Mouse (Mus musculus): ENCODE results near the gene Hormad2. TPM values are rescaled to one million over a fixed set of nuclear protein-coding genes. Genes with fewer than 3 reads are reported as not detected.

Hormad2 gene
- polyA plus RNA-seq (2016; fragmentation: Nextera tagmentation; extraction: Ambion mirVana), result 0.17 and 0.22 TPM in 2 replicates

- H3K4me3 ChIP-seq, result no peak within 1 kb of the TSS
- DNase-seq (ENCODE audit: low spot score), result peak; percentile 27
- WGBS, result 52% methylated on average over 19 of the region's 19 CpGs
Observed at GRCm38 (mm10) chr11:4440978-4441377, at the start of gene Hormad2. TSS of gene Hormad2 (minus strand) at chr11:4441105.

GRCm38 (mm10) chr11:4489207-4489606 lies 48.3 kb upstream of the Hormad2 start:
- peaks cover 98% of the 10 kb centered on the region for H3K36me3 ChIP-seq
- WGBS, result 91% methylated on average over 4 of the region's 4 CpGs

More at GRCm38 (mm10) chr11:4440978-4441377, at the start of gene Hormad2:
- Histone ChIP-seq H3K27me3 (ENCODE audit: low read depth, poor library complexity, severe bottlenecking) (no peaks in the 10 kb centered on the region), H3K4me1 (peaks cover 6% of the 10 kb centered on the region), H3K36me3 (no peaks in the 10 kb centered on the region), H3K27ac (replicated peaks) (no peak within 1 kb of the TSS), H3K9me3 (replicated peaks) (no peaks in the 10 kb centered on the region)

GRCm38 (mm10) chr11:4488798-4489197 lies 47.9 kb upstream of the Hormad2 start:
- WGBS, result 96% methylated on average over 2 of the region's 2 CpGs
- Histone ChIP-seq H3K4me1 (no peaks in the 10 kb centered on the region), H3K27ac (replicated peaks) (no peak overlapping the region), H3K9me3 (replicated peaks) (no peaks in the 10 kb centered on the region), H3K4me3 (no peak overlapping the region), H3K27me3 (ENCODE audit: low read depth, poor library complexity, severe bottlenecking) (no peaks in the 10 kb centered on the region), H3K36me3 (peaks cover 99% of the 10 kb centered on the region)
- no peak for DNase-seq (ENCODE audit: low spot score)

More at GRCm38 (mm10) chr11:4489207-4489606, 48.3 kb upstream of the Hormad2 start:
- Histone ChIP-seq H3K9me3 (replicated peaks) (no peaks in the 10 kb centered on the region), H3K4me1 (no peaks in the 10 kb centered on the region), H3K27ac (replicated peaks) (no peak overlapping the region), H3K27me3 (ENCODE audit: low read depth, poor library complexity, severe bottlenecking) (no peaks in the 10 kb centered on the region), H3K4me3 (no peak overlapping the region)
- no peak for DNase-seq (ENCODE audit: low spot score)

- no peak overlapping the region for H3K27ac ChIP-seq (replicated peaks)
- no peaks in the 10 kb centered on the region for H3K4me1 ChIP-seq
- H3K9me3 ChIP-seq (replicated peaks), result no peaks in the 10 kb centered on the region
- H3K36me3 ChIP-seq, result peaks cover 99% of the 10 kb centered on the region
- H3K27me3 ChIP-seq (ENCODE audit: low read depth, poor library complexity, severe bottlenecking), result no peaks in the 10 kb centered on the region
- WGBS, result 96% methylated on average over 13 of the region's 13 CpGs
- DNase-seq (ENCODE audit: low spot score), result no peak
- H3K4me3 ChIP-seq, result no peak overlapping the region
Observed at GRCm38 (mm10) chr11:4488367-4488766, 47.5 kb upstream of the Hormad2 start.

- WGBS, result 91% methylated on average over 8 of the region's 8 CpGs
- H3K36me3 ChIP-seq, result peaks cover 99% of the 10 kb centered on the region
- DNase-seq (ENCODE audit: low spot score), result no peak
- no peak overlapping the region for H3K27ac ChIP-seq (replicated peaks)
- H3K4me1 ChIP-seq, result no peaks in the 10 kb centered on the region; the same call in 1 of the 2 replicates
- no peak overlapping the region for H3K4me3 ChIP-seq
- no peaks in the 10 kb centered on the region for H3K27me3 ChIP-seq (ENCODE audit: low read depth, poor library complexity, severe bottlenecking)
- H3K9me3 ChIP-seq (replicated peaks), result no peaks in the 10 kb centered on the region
Observed at GRCm38 (mm10) chr11:4487401-4487965, 46.6 kb upstream of the Hormad2 start.

GRCm38 (mm10) chr11:4484541-4484940 lies 43.6 kb upstream of the Hormad2 start:
- H3K4me3 ChIP-seq, result no peak overlapping the region
- DNase-seq (ENCODE audit: low spot score), result no peak
- H3K4me1 ChIP-seq, result no peaks in the 10 kb centered on the region; the same call in 1 of the 2 replicates
- WGBS, result 91% methylated on average over 5 of the region's 5 CpGs
- H3K27ac ChIP-seq (replicated peaks), result no peak overlapping the region
- no peaks in the 10 kb centered on the region for H3K27me3 ChIP-seq (ENCODE audit: low read depth, poor library complexity, severe bottlenecking)
- H3K9me3 ChIP-seq (replicated peaks), result no peaks in the 10 kb centered on the region
- H3K36me3 ChIP-seq, result peaks cover 99% of the 10 kb centered on the region

- no peak overlapping the region for H3K4me3 ChIP-seq
- DNase-seq (ENCODE audit: low spot score), result no peak
- H3K36me3 ChIP-seq, result peaks cover 87% of the 10 kb centered on the region
- no peaks in the 10 kb centered on the region; the same call in 1 of the 2 replicates for H3K4me1 ChIP-seq
- no peaks in the 10 kb centered on the region for H3K27me3 ChIP-seq (ENCODE audit: low read depth, poor library complexity, severe bottlenecking)
- 88% methylated on average over 5 of the region's 5 CpGs for WGBS
- H3K27ac ChIP-seq (replicated peaks), result no peak overlapping the region
- no peaks in the 10 kb centered on the region for H3K9me3 ChIP-seq (replicated peaks)
Observed at GRCm38 (mm10) chr11:4482641-4483040, 41.7 kb upstream of the Hormad2 start.

GRCm38 (mm10) chr11:4476184-4476697 lies 35.3 kb upstream of the Hormad2 start:
- Histone ChIP-seq H3K9me3 (replicated peaks) (no peaks in the 10 kb centered on the region), H3K36me3 (peaks cover 23% of the 10 kb centered on the region)
- WGBS, result 93% methylated on average over 4 of the region's 4 CpGs

GRCm38 (mm10) chr11:4472464-4473179 lies 31.7 kb upstream of the Hormad2 start:
- DNase-seq (ENCODE audit: low spot score), result no peak
- H3K36me3 ChIP-seq, result no peaks in the 10 kb centered on the region
- peaks cover 6% of the 10 kb centered on the region; the same call in 1 of the 2 replicates for H3K4me1 ChIP-seq
- no peaks in the 10 kb centered on the region for H3K9me3 ChIP-seq (replicated peaks)
- no peak overlapping the region for H3K27ac ChIP-seq (replicated peaks)
- H3K4me3 ChIP-seq, result no peak overlapping the region
- 81% methylated on average over 7 of the region's 7 CpGs for WGBS
- H3K27me3 ChIP-seq (ENCODE audit: low read depth, poor library complexity, severe bottlenecking), result no peaks in the 10 kb centered on the region

More at GRCm38 (mm10) chr11:4476184-4476697, 35.3 kb upstream of the Hormad2 start:
- peaks cover 5% of the 10 kb centered on the region; the same call in 1 of the 2 replicates for H3K4me1 ChIP-seq
- H3K27me3 ChIP-seq (ENCODE audit: low read depth, poor library complexity, severe bottlenecking), result no peaks in the 10 kb centered on the region
- DNase-seq (ENCODE audit: low spot score), result no peak
- H3K4me3 ChIP-seq, result no peak overlapping the region
- no peak overlapping the region for H3K27ac ChIP-seq (replicated peaks)

GRCm38 (mm10) chr11:4471734-4472133 lies 30.8 kb upstream of the Hormad2 start:
- H3K27ac ChIP-seq (replicated peaks), result no peak overlapping the region
- no peaks in the 10 kb centered on the region for H3K36me3 ChIP-seq
- H3K9me3 ChIP-seq (replicated peaks), result no peaks in the 10 kb centered on the region
- no peaks in the 10 kb centered on the region for H3K27me3 ChIP-seq (ENCODE audit: low read depth, poor library complexity, severe bottlenecking)
- no peak for DNase-seq (ENCODE audit: low spot score)
- H3K4me3 ChIP-seq, result no peak overlapping the region
- WGBS, result 86% methylated on average over 5 of the region's 5 CpGs
- peaks cover 6% of the 10 kb centered on the region; the same call in 1 of the 2 replicates for H3K4me1 ChIP-seq

GRCm38 (mm10) chr11:4471251-4471650 lies 30.3 kb upstream of the Hormad2 start:
- H3K27ac ChIP-seq (replicated peaks), result no peak overlapping the region
- H3K36me3 ChIP-seq, result no peaks in the 10 kb centered on the region
- H3K4me3 ChIP-seq, result no peak overlapping the region
- peaks cover 9% of the 10 kb centered on the region; the same call in 1 of the 2 replicates for H3K4me1 ChIP-seq
- no peak for DNase-seq (ENCODE audit: low spot score)
- no peaks in the 10 kb centered on the region for H3K27me3 ChIP-seq (ENCODE audit: low read depth, poor library complexity, severe bottlenecking)
- H3K9me3 ChIP-seq (replicated peaks), result no peaks in the 10 kb centered on the region

GRCm38 (mm10) chr11:4469091-4469490 lies 28.2 kb upstream of the Hormad2 start:
- no peak overlapping the region for H3K4me3 ChIP-seq
- no peak for DNase-seq (ENCODE audit: low spot score)
- no peaks in the 10 kb centered on the region for H3K36me3 ChIP-seq
- H3K9me3 ChIP-seq (replicated peaks), result no peaks in the 10 kb centered on the region
- H3K4me1 ChIP-seq, result peaks cover 13% of the 10 kb centered on the region; the same call in 1 of the 2 replicates
- no peak overlapping the region for H3K27ac ChIP-seq (replicated peaks)
- WGBS, result 67% methylated on average over 5 of the region's 5 CpGs
- no peaks in the 10 kb centered on the region for H3K27me3 ChIP-seq (ENCODE audit: low read depth, poor library complexity, severe bottlenecking)

GRCm38 (mm10) chr11:4467436-4467835 lies 26.5 kb upstream of the Hormad2 start:
- H3K36me3 ChIP-seq, result no peaks in the 10 kb centered on the region
- DNase-seq (ENCODE audit: low spot score), result no peak
- H3K27me3 ChIP-seq (ENCODE audit: low read depth, poor library complexity, severe bottlenecking), result no peaks in the 10 kb centered on the region
- H3K9me3 ChIP-seq (replicated peaks), result no peaks in the 10 kb centered on the region
- H3K4me1 ChIP-seq, result peaks cover 14% of the 10 kb centered on the region; the same call in 1 of the 2 replicates
- H3K4me3 ChIP-seq, result no peak overlapping the region
- WGBS, result 92% methylated on average over 1 of the region's 1 CpGs
- no peak overlapping the region for H3K27ac ChIP-seq (replicated peaks)
